Mouse (Mus musculus): ENCODE results near the gene Hemgn.

GRCm38 (mm10) chr4:46450519-46451131 is 37.3 kb upstream of the Hemgn start, which contains the start of gene Anp32b:
- TF ChIP-seq POLR2A (IDR thresholded peaks at IDR 0.05; ENCODE audit: borderline replicate concordance, control insufficient read depth, low read depth, low read length), result peak; percentile 68; the same call in 1 of the 2 replicates
- TF ChIP-seq CTCF (IDR thresholded peaks at IDR 0.05; ENCODE audit: control insufficient read depth, insufficient read depth, low read length), result peak; percentile 57; the same call in 1 of the 2 replicates

Data from bone marrow, adult 2 months (tissue).